In genomic region chr12:21451752-21452151, GRCm38 (mm10) we compare ENCODE assay signal across 22 mouse cellular contexts. TPM values are rescaled to one million over a fixed set of nuclear protein-coding genes. Genes with fewer than 3 reads are reported as not detected.
DNase-seq lines count a peak whose midpoint lies in the region; ATAC-seq and TF ChIP-seq lines count a peak whose summit lies in the region.
"Had no signal": no experiment of that assay in that cellular context is flagged by ENCODE, and none has a peak within 500 bp of the region (broad histone marks: within the 10 kb centered on the region; RNA-seq: fewer than 3 reads in every experiment).

No protein-coding gene starts in this region.

- ATAC-seq in kidney, postnatal 0 days (replicated peaks; ENCODE audit: low FRiP score, low read depth), result peak; percentile 72
- no peak for ATAC-seq in kidney, embryonic 16.5 days (ENCODE audit: low FRiP score, low TSS enrichment)
- no peak for ATAC-seq in heart, embryonic 12.5 days (ENCODE audit: insufficient number of reproducible peaks, low FRiP score)
- ATAC-seq: forebrain, embryonic 15.5 days; hindbrain, embryonic 16.5 days had no signal

- no peaks in the 10 kb centered on the region for H3K9me3 ChIP-seq in kidney, postnatal 0 days (replicated peaks; ENCODE audit: low read length)
- H3K9me3 ChIP-seq in kidney, embryonic 16.5 days (ENCODE audit: low read length), result no peaks in the 10 kb centered on the region
- H3K9me3 ChIP-seq in heart, embryonic 12.5 days (replicated peaks), result no peaks in the 10 kb centered on the region
- H3K9me3 ChIP-seq: embryonic facial prominence, embryonic 10.5 days; forebrain, embryonic 15.5 days; heart, embryonic 10.5 days; limb, embryonic 13.5 days; liver, embryonic 15.5 days; neural tube, embryonic 13.5 days had no signal

- TF ChIP-seq CTCF in kidney, postnatal 0 days (IDR thresholded peaks at IDR 0.05; ENCODE audit: low read depth), result no peak

- H3K36me3 ChIP-seq in kidney, postnatal 0 days (ENCODE audit: insufficient read depth, low read length), result no peaks in the 10 kb centered on the region
- H3K36me3 ChIP-seq in kidney, embryonic 16.5 days (ENCODE audit: insufficient read depth, low read length), result no peaks in the 10 kb centered on the region
- H3K36me3 ChIP-seq in heart, embryonic 12.5 days, result no peaks in the 10 kb centered on the region
- H3K36me3 ChIP-seq: embryonic facial prominence, embryonic 10.5 days; forebrain, embryonic 15.5 days; heart, embryonic 10.5 days; limb, embryonic 13.5 days; liver, embryonic 15.5 days; neural tube, embryonic 13.5 days had no signal

- no peak overlapping the region for H3K4me3 ChIP-seq in kidney, postnatal 0 days (replicated peaks; ENCODE audit: low read depth, low read length)
- no peak overlapping the region for H3K4me3 ChIP-seq in kidney, embryonic 16.5 days (ENCODE audit: low read length)
- H3K4me3 ChIP-seq in heart, embryonic 12.5 days, result no peak overlapping the region
- H3K4me3 ChIP-seq: embryonic facial prominence, embryonic 10.5 days; forebrain, embryonic 15.5 days; heart, embryonic 10.5 days; limb, embryonic 13.5 days; liver, embryonic 15.5 days; myocyte; neural tube, embryonic 13.5 days had no signal

- H3K27ac ChIP-seq in kidney, postnatal 0 days, result no peak overlapping the region
- no peak overlapping the region for H3K27ac ChIP-seq in kidney, embryonic 16.5 days (ENCODE audit: low read length)
- no peak overlapping the region for H3K27ac ChIP-seq in heart, embryonic 12.5 days (ENCODE audit: poor library complexity, severe bottlenecking)
- H3K27ac ChIP-seq: embryonic facial prominence, embryonic 10.5 days; forebrain, embryonic 15.5 days; heart, embryonic 10.5 days; limb, embryonic 13.5 days; liver, embryonic 15.5 days; neural tube, embryonic 13.5 days had no signal

- H3K4me1 ChIP-seq in kidney, postnatal 0 days (replicated peaks; ENCODE audit: insufficient read depth, low read length), result no peaks in the 10 kb centered on the region
- no peaks in the 10 kb centered on the region for H3K4me1 ChIP-seq in kidney, embryonic 16.5 days (ENCODE audit: insufficient read depth, low read length)
- no peaks in the 10 kb centered on the region for H3K4me1 ChIP-seq in heart, embryonic 12.5 days (replicated peaks)
- H3K4me1 ChIP-seq: forebrain, embryonic 15.5 days; heart, embryonic 10.5 days; limb, embryonic 13.5 days; liver, embryonic 15.5 days; neural tube, embryonic 13.5 days had no signal

- WGBS in kidney, postnatal 0 days, result 10% methylated on average over 1 of the region's 1 CpGs
- WGBS in kidney, embryonic 16.5 days, result 28% methylated on average over 1 of the region's 1 CpGs
- 24% methylated on average over 1 of the region's 1 CpGs for WGBS in heart, embryonic 12.5 days

- DNase-seq in adrenal gland, adult 2 months, result peak; percentile 27
- DNase-seq in adrenal gland, postnatal 4 days (ENCODE audit: low spot score in 2 of 2), result no peak
- DNase-seq in kidney, postnatal 0 days (ENCODE audit: low spot score), result no peak
- DNase-seq in T-cell, adult 2 months (ENCODE audit: low spot score), result peak; percentile 11
- peak; percentile 21 to 37 for DNase-seq in adrenal gland, postnatal 36 days
- DNase-seq: cerebellum, adult 9-10 months; kidney, adult 18-20 months; kidney, postnatal 36 days; layer of hippocampus, postnatal 36 days; lung, postnatal 4 days; midbrain, embryonic 14.5 days; retina, postnatal 1 day had no signal

- H3K9ac ChIP-seq in kidney, postnatal 0 days (ENCODE audit: low read depth, low read length), result no peak overlapping the region
- H3K9ac ChIP-seq in kidney, embryonic 16.5 days (replicated peaks; ENCODE audit: low read length), result no peak overlapping the region
- H3K9ac ChIP-seq in heart, embryonic 12.5 days, result no peak overlapping the region
- H3K9ac ChIP-seq: forebrain, embryonic 15.5 days; limb, embryonic 13.5 days; liver, embryonic 15.5 days; neural tube, embryonic 13.5 days had no signal

- H3K4me2 ChIP-seq in kidney, postnatal 0 days (ENCODE audit: low read length), result no peak overlapping the region
- no peak overlapping the region for H3K4me2 ChIP-seq in kidney, embryonic 16.5 days (replicated peaks; ENCODE audit: low read depth, low read length)
- no peak overlapping the region for H3K4me2 ChIP-seq in heart, embryonic 12.5 days
- H3K4me2 ChIP-seq: forebrain, embryonic 15.5 days; limb, embryonic 13.5 days; liver, embryonic 15.5 days; neural tube, embryonic 13.5 days had no signal

- no peaks in the 10 kb centered on the region for H3K27me3 ChIP-seq in kidney, postnatal 0 days (ENCODE audit: insufficient read depth, low read length)
- no peaks in the 10 kb centered on the region for H3K27me3 ChIP-seq in kidney, embryonic 16.5 days (ENCODE audit: insufficient read depth, low read length)
- no peaks in the 10 kb centered on the region for H3K27me3 ChIP-seq in heart, embryonic 12.5 days (replicated peaks)
- H3K27me3 ChIP-seq: forebrain, embryonic 15.5 days; limb, embryonic 13.5 days; liver, embryonic 15.5 days; neural tube, embryonic 13.5 days had no signal

RNA-seq across cellular contexts. Expression of gene Ywhaq, which starts 34.3 kb away (rescaled TPM):
- 100 to 1,000 TPM; 207 to 372 TPM for total RNA-seq in adrenal gland, adult 2 months (2021)
- 48.0 and 52.3 TPM in 2 replicates for polyA plus RNA-seq in adrenal gland, adult 2 months (2012; rRNA removed)
- total RNA-seq in adrenal gland, postnatal 4 days (2021), result 100 to 1,000 TPM; 268 to 301 TPM
- polyA plus RNA-seq in kidney, postnatal 0 days (2015; fragmentation: Nextera tagmentation; extraction: Ambion mirVana), result 621 and 692 TPM in 2 replicates
- 713 and 733 TPM in 2 replicates for polyA plus RNA-seq in kidney, embryonic 16.5 days (2015; fragmentation: Nextera tagmentation; extraction: Ambion mirVana)
- 100 to 1,000 TPM; 285 to 364 TPM for total RNA-seq in adrenal gland, postnatal 36 days (2021)
- polyA plus RNA-seq in heart, embryonic 12.5 days (2016; fragmentation: Nextera tagmentation; extraction: Ambion mirVana), result 558 and 566 TPM in 2 replicates

Comparison
In these comparisons a context has a peak if more than half of its experiments do, and no peak if none do; other contexts are left out.
1. DNase-seq: peak in adrenal gland, adult 2 months (single experiment), T-cell, adult 2 months (single experiment) and adrenal gland, postnatal 36 days (2 of 2); none in adrenal gland, postnatal 4 days (0 of 2) and kidney, postnatal 0 days (single experiment).
2. RNA of gene Ywhaq, which starts 34.3 kb away (polyA plus RNA-seq): 713 to 733 TPM in kidney, embryonic 16.5 days, 621 to 692 TPM in kidney, postnatal 0 days and 558 to 566 TPM in heart, embryonic 12.5 days; 48.0 to 52.3 TPM in adrenal gland, adult 2 months; every median in the first group is over 10 times any median in the second.